ENCODE assay signal across 10 mouse cellular contexts in the genomic region with DNA sequence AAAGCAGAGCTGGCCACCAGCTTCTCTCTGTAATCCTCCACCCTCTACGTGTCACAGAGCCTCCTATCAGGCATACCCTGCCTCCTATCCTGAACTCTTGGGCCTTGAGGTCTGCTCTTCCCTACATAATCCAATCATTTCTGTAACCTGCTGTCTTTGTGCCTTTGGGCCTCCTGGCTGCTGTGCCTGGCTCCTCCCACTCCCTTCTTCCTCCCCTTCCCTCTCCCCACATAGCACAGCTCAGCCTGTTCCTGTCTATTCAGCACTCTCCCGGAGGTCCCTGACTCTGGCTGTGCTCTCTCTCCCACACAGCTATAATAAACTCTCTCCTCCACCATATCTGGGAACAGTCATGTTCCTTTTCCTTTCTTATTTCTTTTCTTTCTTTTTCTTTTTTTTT. TPM values are rescaled to one million over a fixed set of nuclear protein-coding genes. Genes with fewer than 3 reads are reported as not detected.
DNase-seq lines count a peak whose midpoint lies in the region; ATAC-seq lines count a peak whose summit lies in the region.
"Had no signal": no experiment of that assay in that cellular context is flagged by ENCODE, and none has a peak within 500 bp of the region (broad histone marks: within the 10 kb centered on the region; RNA-seq: fewer than 3 reads in every experiment).

Ncf2 (plus strand) TSS at position 298 of the 400 bp plus-strand sequence.

- no peak within 1 kb of the TSS for H3K4me3 ChIP-seq in limb, embryonic 12.5 days (replicated peaks)
- H3K4me3 ChIP-seq in limb, embryonic 10.5 days, result no peak within 1 kb of the TSS
- H3K4me3 ChIP-seq in intestine, embryonic 16.5 days (ENCODE audit: low read length), result no peak within 1 kb of the TSS

- H3K9ac ChIP-seq in limb, embryonic 12.5 days (replicated peaks), result no peak within 1 kb of the TSS; the same call in 1 of the 2 replicates
- H3K9ac ChIP-seq in intestine, embryonic 16.5 days (ENCODE audit: low read depth, low read length), result no peak within 1 kb of the TSS
- H3K9ac ChIP-seq: liver, embryonic 14.5 days had no signal

- 0 out of 2 replicates have a peak, but pooled peaks cover 4% of the 10 kb centered on the region for H3K4me1 ChIP-seq in limb, embryonic 12.5 days (replicated peaks)
- peaks cover 3% of the 10 kb centered on the region; the same call in 1 of the 2 replicates for H3K4me1 ChIP-seq in limb, embryonic 10.5 days
- H3K4me1 ChIP-seq in intestine, embryonic 16.5 days (ENCODE audit: control insufficient read depth, insufficient read depth, low read length), result peaks cover 11% of the 10 kb centered on the region

- peak; percentile 66; the same call in 1 of the 2 replicates for ATAC-seq in limb, embryonic 12.5 days (ENCODE audit: insufficient number of reproducible peaks, insufficient read depth, low FRiP score, low TSS enrichment, low read depth)
- no peak for ATAC-seq in erythroblast, adult 5-6 weeks (replicated peaks; ENCODE audit: low FRiP score, poor library complexity, severe bottlenecking)
- peak; percentile 86 for ATAC-seq in intestine, embryonic 16.5 days
- no peak for ATAC-seq in monocyte, adult 5-6 weeks (replicated peaks; ENCODE audit: insufficient number of reproducible peaks, low FRiP score, low TSS enrichment, poor library complexity, severe bottlenecking)
- ATAC-seq: Patski had no signal

- H3K27ac ChIP-seq in limb, embryonic 12.5 days, result no peak within 1 kb of the TSS
- no peak within 1 kb of the TSS for H3K27ac ChIP-seq in limb, embryonic 10.5 days
- H3K27ac ChIP-seq in intestine, embryonic 16.5 days (ENCODE audit: low read length), result peak within 1 kb of the TSS; percentile 46; the same call in 1 of the 2 replicates
- H3K27ac ChIP-seq: liver, embryonic 14.5 days had no signal

- no peak within 1 kb of the TSS for H3K4me2 ChIP-seq in limb, embryonic 12.5 days
- H3K4me2 ChIP-seq in intestine, embryonic 16.5 days (ENCODE audit: low read depth, low read length), result no peak within 1 kb of the TSS

- no peak for DNase-seq in limb, embryonic 10.5 days (ENCODE audit: low spot score)
- DNase-seq in spleen, adult 12 weeks (ENCODE audit: low spot score), result no peak
- DNase-seq in B cell, adult 2 months, result no peak
- DNase-seq in right cerebral cortex, adult 18-20 months, result no peak

- H3K36me3 ChIP-seq in limb, embryonic 12.5 days, result no peaks in the 10 kb centered on the region
- H3K36me3 ChIP-seq in limb, embryonic 10.5 days, result no peaks in the 10 kb centered on the region
- no peaks in the 10 kb centered on the region for H3K36me3 ChIP-seq in intestine, embryonic 16.5 days (ENCODE audit: control insufficient read depth, insufficient read depth, low read length)

- H3K9me3 ChIP-seq in limb, embryonic 12.5 days, result no peaks in the 10 kb centered on the region
- no peaks in the 10 kb centered on the region for H3K9me3 ChIP-seq in limb, embryonic 10.5 days (replicated peaks)
- H3K9me3 ChIP-seq in intestine, embryonic 16.5 days (ENCODE audit: control insufficient read depth, low read length), result no peaks in the 10 kb centered on the region

- 13% methylated on average over 2 of the region's 2 CpGs for WGBS in limb, embryonic 12.5 days
- 15% methylated on average over 2 of the region's 2 CpGs for WGBS in limb, embryonic 10.5 days
- WGBS in intestine, embryonic 16.5 days, result 21% methylated on average over 2 of the region's 2 CpGs

- H3K27me3 ChIP-seq in limb, embryonic 12.5 days, result no peaks in the 10 kb centered on the region; the same call in 1 of the 2 replicates
- H3K27me3 ChIP-seq in limb, embryonic 10.5 days (ENCODE audit: low read depth, poor library complexity, severe bottlenecking), result no peaks in the 10 kb centered on the region
- H3K27me3 ChIP-seq in intestine, embryonic 16.5 days (replicated peaks; ENCODE audit: control insufficient read depth, insufficient read depth, low read length), result no peaks in the 10 kb centered on the region
- H3K27me3 ChIP-seq: Patski had no signal

RNA-seq across cellular contexts. Expression of gene Ncf2, which starts in this region (rescaled TPM):
- polyA plus RNA-seq in limb, embryonic 12.5 days (2016; fragmentation: Nextera tagmentation; extraction: Ambion mirVana), result 1.9 and 2.9 TPM in 2 replicates
- polyA plus RNA-seq in limb, embryonic 10.5 days (2016; fragmentation: Nextera tagmentation; extraction: Ambion mirVana), result 2.4 and 2.5 TPM in 2 replicates
- total RNA-seq in erythroblast, adult 5-6 weeks (2015; ENCODE audit: low replicate concordance), result 40.0 and 42.4 TPM in 2 replicates
- total RNA-seq in erythroblast, adult 5-6 weeks (2017; ENCODE audit: low replicate concordance), result 35.7 and 41.1 TPM in 2 replicates
- 10.6 and 13.0 TPM in 2 replicates for polyA plus RNA-seq in intestine, embryonic 16.5 days (2015; fragmentation: Nextera tagmentation; extraction: Ambion mirVana)
- 355 to 740 TPM (median 657 TPM) in 3 replicates for total RNA-seq in monocyte, adult 5-6 weeks (2017)

Comparison
In these comparisons a context has a peak if more than half of its experiments do, and no peak if none do; other contexts are left out.
1. ATAC-seq: peak in limb, embryonic 12.5 days (single experiment) and intestine, embryonic 16.5 days (single experiment); none in erythroblast, adult 5-6 weeks (single experiment) and monocyte, adult 5-6 weeks (single experiment).